Mouse (Mus musculus): Measurements from ENCODE around the gene Tada2a.
A peak's percentile ranks its signal among the peaks of the same experiment; 100 is the strongest.

- TF ChIP-seq CTCF (conservative IDR thresholded peaks at IDR 0.05; ENCODE audit: low read length) (no peak), POU5F1 (IDR thresholded peaks at IDR 0.05; ENCODE audit: borderline replicate concordance, low read length) (no peak), NANOG (IDR thresholded peaks at IDR 0.05; ENCODE audit: borderline replicate concordance, low read length) (peak; percentile 79; the same call in 1 of the 2 replicates)
These were observed 8.1 kb downstream of the Tada2a start for GRCm38 (mm10) chr11:84121051-84121956.

Measured in E14TG2a.4 (cell line).